Mouse (Mus musculus) embryonic fibroblast, embryonic 13.5 days (primary cell): ENCODE measurements around the gene Rasgef1b.

ENCODE experiments used
- CTCF ChIP-seq: IDR thresholded peaks from 2 replicates; pipeline ENCODE4 v1.5.1; 2011; ENCODE audit warnings: mild to moderate bottlenecking, control low read depth, low read length, moderate library complexity, borderline replicate concordance; ENCODE audit not compliant: insufficient read depth
- POLR2A ChIP-seq: IDR thresholded peaks from 2 replicates; pipeline ENCODE4 v1.6.1; 2011; ENCODE audit warnings: low read depth, mild to moderate bottlenecking, control low read depth, low read length, moderate library complexity

DNA sequence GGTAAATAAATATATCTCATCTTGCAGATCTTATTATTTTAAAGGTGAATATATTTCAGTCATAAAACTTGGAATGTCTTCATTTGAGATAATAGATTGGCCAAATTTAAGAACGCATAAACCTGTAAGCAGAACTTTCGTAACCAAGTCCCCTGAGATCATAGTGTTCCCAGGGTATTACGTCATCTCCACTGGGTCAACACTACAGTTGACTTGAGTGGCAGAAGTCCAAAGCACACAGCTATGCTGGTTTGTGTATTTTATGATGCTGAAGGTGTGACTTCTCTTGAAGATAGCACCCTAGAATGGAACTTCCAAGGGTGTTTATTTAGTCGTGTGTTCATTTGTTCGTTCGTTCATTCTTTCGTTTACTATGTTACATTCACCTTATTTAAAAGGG, 444.5 kb downstream of the Rasgef1b start:
- TF ChIP-seq CTCF = no peak
- TF ChIP-seq POLR2A = no peak
